Mouse (Mus musculus) cortical plate, adult 2 months (tissue): ENCODE data around the gene Prrg1. TPM values are rescaled to one million over a fixed set of nuclear protein-coding genes. Genes with fewer than 3 reads are reported as not detected.
"Not testable (repeated sequence)": the region's sequence is repeated elsewhere in the genome, so short reads cannot be mapped to it uniquely, and the experiment has no call there.

Experiments used
- H3K27ac ChIP-seq: fragments of 200-500 bp; 2 replicates; pipeline ENCODE4 v1.5.1; 2012; ENCODE audit warnings: low read length, control low read depth, inconsistent platforms; ENCODE audit not compliant: insufficient read depth
- H3K4me1 ChIP-seq: fragments of 200-500 bp; 2 replicates; pipeline ENCODE4 v1.6.1; 2011; ENCODE audit warnings: low read length; ENCODE audit not compliant: control insufficient read depth, insufficient read depth
- H3K4me3 ChIP-seq: fragments of 200-500 bp; 2 replicates; pipeline ENCODE4 v1.5.1; 2011; ENCODE audit warnings: mild to moderate bottlenecking, low read length, control low read depth; ENCODE audit not compliant: insufficient read depth
- CTCF ChIP-seq: fragments of 200-500 bp; IDR thresholded peaks from 2 replicates; pipeline ENCODE4 v1.5.1; 2011; ENCODE audit warnings: mild to moderate bottlenecking, control low read depth, low read length; ENCODE audit not compliant: insufficient read depth; ENCODE audit errors: extremely low read depth
- POLR2A ChIP-seq: fragments of 200-500 bp; IDR thresholded peaks from 2 replicates; pipeline ENCODE4 v1.6.1; 2011; ENCODE audit warnings: mild to moderate bottlenecking, low read length, control low read depth; ENCODE audit not compliant: insufficient read depth; ENCODE audit errors: extremely low read depth
- polyA plus RNA-seq: library from polyadenylated mRNA; depleted of rRNA; stranded (reverse); fragments of >200 nt; gene quantifications from 2 replicates; pipeline ENCODE4 v1.2.3, GENCODE M21; 2012; rRNA removed

Gene Prrg1
- polyA plus RNA-seq, 1 experiment = 5.4 TPM

- no peak overlapping the region for H3K27ac ChIP-seq
- TF ChIP-seq CTCF (no peak), POLR2A (no peak)
- H3K4me1 ChIP-seq = no peaks in the 10 kb centered on the region
- H3K4me3 ChIP-seq = no peak overlapping the region
Observed at GRCm38 (mm10) chrX:78518301-78518700, 65.4 kb downstream of the Prrg1 start.

GRCm38 (mm10) chrX:78482987-78483386 is 100.7 kb downstream of the Prrg1 start:
- Histone ChIP-seq H3K4me3 (no peak overlapping the region), H3K27ac (no peak overlapping the region), H3K4me1 (no peaks in the 10 kb centered on the region)
- TF ChIP-seq POLR2A (no peak), CTCF (no peak)

- TF ChIP-seq POLR2A (no peak), CTCF (no peak)
- Histone ChIP-seq H3K4me3 (no peak overlapping the region), H3K27ac (no peak overlapping the region), H3K4me1 (no peaks in the 10 kb centered on the region)
Observed at GRCm38 (mm10) chrX:78479710-78480109, 104.0 kb downstream of the Prrg1 start.

GRCm38 (mm10) chrX:78434357-78434756 is 149.3 kb downstream of the Prrg1 start:
- H3K4me1 ChIP-seq = no peaks in the 10 kb centered on the region
- TF ChIP-seq POLR2A (no peak), CTCF (no peak)
- no peak overlapping the region for H3K4me3 ChIP-seq
- H3K27ac ChIP-seq = no peak overlapping the region

GRCm38 (mm10) chrX:78403346-78403745 is 180.3 kb downstream of the Prrg1 start:
- not testable (repeated sequence) for H3K4me3 ChIP-seq, H3K4me1 ChIP-seq, H3K27ac ChIP-seq

Other genes starting within 250 kb of the Prrg1 start
- gene 4930480E11Rik, start 214.3 kb downstream of the Prrg1 start, polyA plus RNA-seq = not detected in 2 replicates
- not detected in 2 replicates for gene Fam47c, start 153.9 kb upstream of the Prrg1 start, polyA plus RNA-seq